Mouse (Mus musculus) spleen, adult 2 months (tissue): ENCODE results near the gene D230025D16Rik.

Experiments
- CTCF ChIP-seq: fragments of 200-500 bp; IDR thresholded peaks from 2 replicates; pipeline ENCODE4 v1.5.1; 2011; ENCODE audit warnings: mild to moderate bottlenecking, inconsistent platforms; ENCODE audit not compliant: insufficient read depth, insufficient read length, insufficient replicate concordance; ENCODE audit errors: extremely low read depth
- POLR2A ChIP-seq: fragments of 200-500 bp; IDR thresholded peaks from 2 replicates; pipeline ENCODE4 v1.6.1; 2011; ENCODE audit warnings: low read depth, low read length, inconsistent platforms

DNA sequence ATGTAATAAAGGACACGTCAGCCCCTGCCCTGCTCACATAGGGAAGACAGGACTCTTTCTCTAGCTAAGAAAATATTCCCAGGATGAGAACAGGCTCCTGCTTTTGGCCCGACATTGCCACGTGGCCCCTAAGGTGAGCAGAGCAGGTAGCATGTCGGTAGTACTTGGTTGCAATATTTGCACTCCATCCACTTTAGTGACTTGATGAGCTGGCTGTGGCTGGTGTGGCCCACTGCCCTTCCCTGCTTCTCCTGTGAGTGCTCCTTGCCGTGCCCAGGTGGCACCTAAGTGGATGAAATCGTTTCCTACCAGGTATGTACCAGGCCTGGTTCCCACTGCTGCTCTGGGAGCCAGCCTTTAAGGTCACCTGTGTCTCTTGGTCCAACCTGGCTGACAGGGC, 27.0 kb downstream of the D230025D16Rik start:
- no peak for TF ChIP-seq CTCF
- no peak for TF ChIP-seq POLR2A
